Mouse (Mus musculus): Measurements from ENCODE around the gene Tigar. TPM values are rescaled to one million over a fixed set of nuclear protein-coding genes. Genes with fewer than 3 reads are reported as not detected.

The Tigar gene
- total and polyA plus RNA-seq, 3 experiments, result 3.2 to 5.6 TPM; not detected in 1

- Histone ChIP-seq H3K9ac (ENCODE audit: control insufficient read depth, low read depth, low read length, poor library complexity, severe bottlenecking) (no peak overlapping the region), H3K36me3 (ENCODE audit: control insufficient read depth in 1 of 2, insufficient read depth in 2 of 2, low read length in 2 of 2) (no peaks in the 10 kb centered on the region), H3K9me3 (replicated peaks; ENCODE audit: insufficient read depth, low read length) (no peaks in the 10 kb centered on the region), H3K4me1 (ENCODE audit: control insufficient read depth in 1 of 2, insufficient read depth in 2 of 2, low read length in 2 of 2) (no peaks in the 10 kb centered on the region), H3K79me2 (ENCODE audit: control insufficient read depth, insufficient read depth, low read length, poor library complexity) (no peaks in the 10 kb centered on the region), H3K27ac (ENCODE audit: control insufficient read depth, low read depth, low read length) (no peak overlapping the region), H3K27me3 (ENCODE audit: control insufficient read depth in 1 of 2, insufficient read depth in 2 of 2, low read length in 2 of 2) (no peaks in the 10 kb centered on the region), H3K4me3 (ENCODE audit: control insufficient read depth in 1 of 2, insufficient read depth in 1 of 2, low read depth in 2 of 2, low read length in 2 of 2) (no peak overlapping the region)
- TF ChIP-seq ZNF384 (IDR thresholded peaks at IDR 0.05; ENCODE audit: low read depth, low read length) (no peak), ETS1 (IDR thresholded peaks at IDR 0.05; ENCODE audit: low read depth, low read length) (no peak), JUND (IDR thresholded peaks at IDR 0.05; ENCODE audit: low read depth, low read length) (no peak), POLR2A (IDR thresholded peaks at IDR 0.05; ENCODE audit: control insufficient read depth in 1 of 2, insufficient read depth in 1 of 2, low read depth in 1 of 2, low read length in 2 of 2, poor library complexity in 1 of 2) (no peak), EP300 (IDR thresholded peaks at IDR 0.05; ENCODE audit: low read depth in 1 of 2, low read length in 2 of 2) (no peak), MYC (IDR thresholded peaks at IDR 0.05; ENCODE audit: low read depth, low read length) (no peak), HCFC1 (IDR thresholded peaks at IDR 0.05; ENCODE audit: low read depth, low read length) (no peak), ZKSCAN1 (IDR thresholded peaks at IDR 0.05; ENCODE audit: low read depth, low read length) (no peak), KAT2A (conservative IDR thresholded peaks at IDR 0.05; ENCODE audit: low read depth, low read length) (no peak), USF1 (IDR thresholded peaks at IDR 0.05; ENCODE audit: low read depth, low read length) (no peak), GATA1 (IDR thresholded peaks at IDR 0.05; ENCODE audit: low read depth, low read length) (no peak), ZC3H11A (IDR thresholded peaks at IDR 0.05; ENCODE audit: low read depth, low read length) (no peak), SIN3A (IDR thresholded peaks at IDR 0.05; ENCODE audit: low read length) (no peak), ELF1 (IDR thresholded peaks at IDR 0.05; ENCODE audit: low read depth, low read length) (no peak), POLR2AphosphoS2 (IDR thresholded peaks at IDR 0.05; ENCODE audit: low read length) (no peak)
- DNase-seq (ENCODE audit: low read depth, low spot score), result no peak
Observed at GRCm38 (mm10) chr6:127081820-127082219, 27.5 kb downstream of the Tigar start.

- Histone ChIP-seq H3K4me1 (ENCODE audit: control insufficient read depth in 1 of 2, insufficient read depth in 2 of 2, low read length in 2 of 2) (no peaks in the 10 kb centered on the region), H3K27ac (ENCODE audit: control insufficient read depth, low read depth, low read length) (no peak overlapping the region), H3K9me3 (replicated peaks; ENCODE audit: insufficient read depth, low read length) (no peaks in the 10 kb centered on the region), H3K27me3 (ENCODE audit: control insufficient read depth in 1 of 2, insufficient read depth in 2 of 2, low read length in 2 of 2) (peaks cover 0 to 3% of the 10 kb centered on the region in 2 experiments; a peak in 2 of 4 replicates), H3K4me3 (ENCODE audit: control insufficient read depth in 1 of 2, insufficient read depth in 1 of 2, low read depth in 2 of 2, low read length in 2 of 2) (no peak overlapping the region), H3K9ac (ENCODE audit: control insufficient read depth, low read depth, low read length, poor library complexity, severe bottlenecking) (no peak overlapping the region), H3K36me3 (ENCODE audit: control insufficient read depth in 1 of 2, insufficient read depth in 2 of 2, low read length in 2 of 2) (no peaks in the 10 kb centered on the region), H3K79me2 (ENCODE audit: control insufficient read depth, insufficient read depth, low read length, poor library complexity) (no peaks in the 10 kb centered on the region)
- TF ChIP-seq CHD2 (IDR thresholded peaks at IDR 0.05; ENCODE audit: low read length), result no peak
- TF ChIP-seq ZMIZ1 (IDR thresholded peaks at IDR 0.05; ENCODE audit: low read depth, low read length), result no peak
- no peak for TF ChIP-seq ZKSCAN1 (IDR thresholded peaks at IDR 0.05; ENCODE audit: low read depth, low read length)
- no peak for TF ChIP-seq MYC (IDR thresholded peaks at IDR 0.05; ENCODE audit: low read depth, low read length)
- no peak for TF ChIP-seq KAT2A (conservative IDR thresholded peaks at IDR 0.05; ENCODE audit: low read depth, low read length)
- TF ChIP-seq RCOR1 (IDR thresholded peaks at IDR 0.05; ENCODE audit: low read depth, low read length), result no peak
- TF ChIP-seq SIN3A (IDR thresholded peaks at IDR 0.05; ENCODE audit: low read length), result no peak
- no peak for TF ChIP-seq ZNF384 (IDR thresholded peaks at IDR 0.05; ENCODE audit: low read depth, low read length)
- TF ChIP-seq CTCF (IDR thresholded peaks at IDR 0.05 in 2 of 3, conservative IDR thresholded peaks at IDR 0.05 in 1 of 3; ENCODE audit: control insufficient read depth in 1 of 3, insufficient read depth in 1 of 3, low read depth in 2 of 3, low read length in 3 of 3, poor library complexity in 1 of 3, severe bottlenecking in 1 of 3), result no peak
- TF ChIP-seq USF2 (IDR thresholded peaks at IDR 0.05; ENCODE audit: borderline replicate concordance in 1 of 2, insufficient read depth in 1 of 2, low read depth in 1 of 2, low read length in 2 of 2), result no peak
- DNase-seq (ENCODE audit: low read depth, low spot score), result no peak
Observed at GRCm38 (mm10) chr6:127079867-127080731, 29.3 kb downstream of the Tigar start.
